Mouse (Mus musculus) midbrain, postnatal 0 days (tissue): ENCODE measurements around the gene Optc. TPM values are rescaled to one million over a fixed set of nuclear protein-coding genes. Genes with fewer than 3 reads are reported as not detected.

Source experiments
- ATAC-seq: fragments of 200-750 bp; cut with Nextera tagmentation; 2 replicates; pipeline ENCODE4 v1.8.0; 2017; ENCODE audit warnings: moderate number of reproducible peaks, mild to moderate bottlenecking, moderate TSS enrichment, moderate library complexity; ENCODE audit not compliant: low FRiP score
- DNase-seq: peaks from one replicate; pipeline ENCODE4 v3.0.0-alpha.2; 2015; ENCODE audit warnings: low spot score
- H3K27ac ChIP-seq: fragments of 300-500 bp; sonication (generic); 2 replicates; pipeline ENCODE4 v1.5.1; 2014; ENCODE audit warnings: low read depth, mild to moderate bottlenecking, low read length, mixed read lengths
- H3K27me3 ChIP-seq: fragments of 300-500 bp; sonication (generic); 2 replicates; pipeline ENCODE4 v1.6.1; 2014; ENCODE audit warnings: low read length, control low read depth, mixed read lengths; ENCODE audit not compliant: insufficient read depth
- H3K36me3 ChIP-seq: fragments of 300-500 bp; sonication (generic); 2 replicates; pipeline ENCODE4 v1.6.1; 2014; ENCODE audit warnings: low read length, control low read depth, mixed read lengths; ENCODE audit not compliant: insufficient read depth
- H3K4me1 ChIP-seq: fragments of 300-500 bp; sonication (generic); 2 replicates; pipeline ENCODE4 v1.6.1; 2014; ENCODE audit warnings: mild to moderate bottlenecking, control low read depth, antibody characterized with exemption, low read length, mixed read lengths; ENCODE audit not compliant: insufficient read depth
- H3K4me2 ChIP-seq: fragments of 300-500 bp; sonication (generic); 2 replicates; pipeline ENCODE4 v1.6.1; 2014; ENCODE audit warnings: low read depth, mild to moderate bottlenecking, low read length, mixed read lengths; ENCODE audit not compliant: poor library complexity, severe bottlenecking
- H3K4me3 ChIP-seq: fragments of 300-500 bp; sonication (generic); 2 replicates; pipeline ENCODE4 v1.5.1; 2014; ENCODE audit warnings: low read depth, mild to moderate bottlenecking, low read length, moderate library complexity
- H3K9ac ChIP-seq: fragments of 300-500 bp; sonication (generic); replicated peaks from 2 replicates; pipeline ENCODE4 v1.6.1; 2014; ENCODE audit warnings: mild to moderate bottlenecking, low read length, moderate library complexity, mixed read lengths; ENCODE audit not compliant: poor library complexity, severe bottlenecking
- H3K9me3 ChIP-seq: fragments of 300-500 bp; sonication (generic); 2 replicates; pipeline ENCODE4 v1.6.1; 2016; ENCODE audit warnings: low read length, control low read depth
- CTCF ChIP-seq: IDR thresholded peaks from 2 replicates; pipeline ENCODE4 v1.5.1; 2016; ENCODE audit warnings: antibody characterized with exemption, mild to moderate bottlenecking
- WGBS: fragments of 180-500 bp; shearing (Covaris S2); extraction: QIAGEN DNeasy Blood & Tissue Kit; methylation state at CpG from one replicate; pipeline ENCODE4 v1.1.7; 2014; 5-methylcytosine and 5-hydroxymethylcytosine counted together
- polyA plus RNA-seq: library from polyadenylated mRNA; unstranded; fragments of >200 nt; fragmentation: Nextera tagmentation; extraction: Ambion mirVana; gene quantifications from 2 replicates; pipeline ENCODE4 v1.2.1, GENCODE M21; 2015
- total RNA-seq: library from RNA; depleted of rRNA; stranded (reverse); fragments of >200 nt; gene quantifications from 2 replicates; pipeline ENCODE4 v1.2.3, GENCODE M21; 2014

The Optc gene
- total and polyA plus RNA-seq, 2 experiments from 2014 or later: 2.1 to 5.0 TPM

GRCm38 (mm10) chr1:133915723-133916355 lies 8.0 kb upstream of the Optc start:
- Histone ChIP-seq H3K9ac (no peak overlapping the region), H3K4me3 (no peak overlapping the region), H3K4me1 (peaks cover 5% of the 10 kb centered on the region; the same call in 1 of the 2 replicates), H3K9me3 (no peaks in the 10 kb centered on the region), H3K4me2 (no peak overlapping the region), H3K27ac (no peak overlapping the region), H3K36me3 (no peaks in the 10 kb centered on the region), H3K27me3 (no peaks in the 10 kb centered on the region)
- WGBS: 55% methylated on average over 8 of the region's 8 CpGs
- DNase-seq (peak; percentile 54), ATAC-seq (no peak)
- TF ChIP-seq CTCF: no peak

GRCm38 (mm10) chr1:133915115-133915514 lies 7.3 kb upstream of the Optc start:
- H3K9ac ChIP-seq: no peak overlapping the region
- no peak overlapping the region for H3K4me2 ChIP-seq
- ATAC-seq: no peak
- 91% methylated on average over 13 of the region's 13 CpGs for WGBS
- H3K4me3 ChIP-seq: no peak overlapping the region
- no peak overlapping the region for H3K27ac ChIP-seq
- no peaks in the 10 kb centered on the region for H3K36me3 ChIP-seq
- no peak for TF ChIP-seq CTCF
- no peak for DNase-seq
- peaks cover 5% of the 10 kb centered on the region; the same call in 1 of the 2 replicates for H3K4me1 ChIP-seq
- H3K9me3 ChIP-seq: no peaks in the 10 kb centered on the region
- no peaks in the 10 kb centered on the region for H3K27me3 ChIP-seq

GRCm38 (mm10) chr1:133913018-133913417 lies 5.2 kb upstream of the Optc start:
- DNase-seq: no peak
- Histone ChIP-seq H3K4me2 (no peak overlapping the region), H3K4me3 (no peak overlapping the region), H3K36me3 (no peaks in the 10 kb centered on the region), H3K27ac (no peak overlapping the region), H3K27me3 (no peaks in the 10 kb centered on the region), H3K9ac (no peak overlapping the region), H3K4me1 (peaks cover 5% of the 10 kb centered on the region; the same call in 1 of the 2 replicates), H3K9me3 (no peaks in the 10 kb centered on the region)
- no peak for TF ChIP-seq CTCF
- ATAC-seq: no peak
- WGBS: 75% methylated on average over 6 of the region's 6 CpGs

- H3K36me3 ChIP-seq: no peaks in the 10 kb centered on the region
- 32% methylated on average over 4 of the region's 4 CpGs for WGBS
- H3K9me3 ChIP-seq: no peaks in the 10 kb centered on the region
- no peak overlapping the region for H3K27ac ChIP-seq
- no peak overlapping the region for H3K4me3 ChIP-seq
- H3K27me3 ChIP-seq: no peaks in the 10 kb centered on the region
- TF ChIP-seq CTCF: peak; percentile 94
- H3K9ac ChIP-seq: no peak overlapping the region
- ATAC-seq (no peak), DNase-seq (peak; percentile 82)
- H3K4me1 ChIP-seq: peaks cover 8% of the 10 kb centered on the region; the same call in 1 of the 2 replicates
- H3K4me2 ChIP-seq: no peak overlapping the region
Observed at GRCm38 (mm10) chr1:133911456-133911855, 3.7 kb upstream of the Optc start.

GRCm38 (mm10) chr1:133911008-133911407 lies 3.2 kb upstream of the Optc start:
- no peak overlapping the region for H3K27ac ChIP-seq
- peaks cover 8% of the 10 kb centered on the region; the same call in 1 of the 2 replicates for H3K4me1 ChIP-seq
- H3K9me3 ChIP-seq: no peaks in the 10 kb centered on the region
- H3K9ac ChIP-seq: no peak overlapping the region
- no peak overlapping the region for H3K4me3 ChIP-seq
- no peak for TF ChIP-seq CTCF
- H3K36me3 ChIP-seq: no peaks in the 10 kb centered on the region
- DNase-seq (no peak), ATAC-seq (no peak)
- no peaks in the 10 kb centered on the region for H3K27me3 ChIP-seq
- H3K4me2 ChIP-seq: no peak overlapping the region
- WGBS: 77% methylated on average over 4 of the region's 4 CpGs

GRCm38 (mm10) chr1:133910108-133910507 lies 2.3 kb upstream of the Optc start:
- ATAC-seq (no peak), DNase-seq (no peak)
- Histone ChIP-seq H3K4me2 (no peak overlapping the region), H3K4me3 (no peak overlapping the region), H3K4me1 (peaks cover 6% of the 10 kb centered on the region; the same call in 1 of the 2 replicates), H3K36me3 (no peaks in the 10 kb centered on the region), H3K27ac (no peak overlapping the region), H3K9ac (no peak overlapping the region), H3K9me3 (no peaks in the 10 kb centered on the region), H3K27me3 (no peaks in the 10 kb centered on the region)
- TF ChIP-seq CTCF: no peak
- WGBS: 87% methylated on average over 7 of the region's 7 CpGs
